Mouse (Mus musculus) hindbrain, embryonic 14.5 days (tissue): ENCODE results near the gene Engase. TPM values are rescaled to one million over a fixed set of nuclear protein-coding genes. Genes with fewer than 3 reads are reported as not detected.

ENCODE experiments used
- ATAC-seq: fragments of 200-750 bp; cut with Nextera tagmentation; 2 replicates; pipeline ENCODE4 v1.8.0; 2017; ENCODE audit warnings: moderate number of reproducible peaks, mild to moderate bottlenecking, moderate TSS enrichment, moderate library complexity; ENCODE audit not compliant: low FRiP score
- DNase-seq: peaks from one replicate; pipeline ENCODE4 v3.0.0-alpha.2; 2015; ENCODE audit warnings: low spot score
- H3K27ac ChIP-seq: fragments of 300-500 bp; sonication (generic); 2 replicates; pipeline ENCODE4 v1.5.1; 2014; ENCODE audit warnings: mild to moderate bottlenecking, moderate library complexity
- H3K27me3 ChIP-seq: fragments of 300-500 bp; sonication (generic); 2 replicates; pipeline ENCODE4 v1.6.1; 2014; ENCODE audit warnings: mild to moderate bottlenecking, low read length, mixed read lengths; ENCODE audit not compliant: control insufficient read depth, insufficient read depth
- H3K36me3 ChIP-seq: fragments of 300-500 bp; sonication (generic); replicated peaks from 2 replicates; pipeline ENCODE4 v1.6.1; 2014; ENCODE audit not compliant: control insufficient read depth, insufficient read depth
- H3K4me1 ChIP-seq: fragments of 300-500 bp; sonication (generic); replicated peaks from 2 replicates; pipeline ENCODE4 v1.6.1; 2014; ENCODE audit warnings: antibody characterized with exemption, low read length, mixed read lengths; ENCODE audit not compliant: control insufficient read depth, insufficient read depth
- H3K4me2 ChIP-seq: fragments of 300-500 bp; sonication (generic); replicated peaks from 2 replicates; pipeline ENCODE4 v1.6.1; 2014; ENCODE audit warnings: mild to moderate bottlenecking, moderate library complexity
- H3K4me3 ChIP-seq: fragments of 300-500 bp; sonication (generic); replicated peaks from 2 replicates; pipeline ENCODE4 v1.5.1; 2014; ENCODE audit warnings: mild to moderate bottlenecking, low read length
- H3K9ac ChIP-seq: fragments of 300-500 bp; sonication (generic); 2 replicates; pipeline ENCODE4 v1.6.1; 2014
- H3K9me3 ChIP-seq: fragments of 300-500 bp; sonication (generic); 2 replicates; pipeline ENCODE4 v1.6.1; 2016; ENCODE audit warnings: low read length; ENCODE audit not compliant: control insufficient read depth
- WGBS: fragments of 180-500 bp; shearing (Covaris S2); extraction: QIAGEN DNeasy Blood & Tissue Kit; methylation state at CpG from one replicate; pipeline ENCODE4 v1.1.7; 2014; 5-methylcytosine and 5-hydroxymethylcytosine counted together
- polyA plus RNA-seq: library from polyadenylated mRNA; unstranded; fragments of >200 nt; fragmentation: Nextera tagmentation; extraction: Ambion mirVana; gene quantifications from 2 replicates; pipeline ENCODE4 v1.2.1, GENCODE M21; 2014

Gene Engase
- polyA plus RNA-seq, 1 experiment from 2014 or later: 5.0 TPM

DNA sequence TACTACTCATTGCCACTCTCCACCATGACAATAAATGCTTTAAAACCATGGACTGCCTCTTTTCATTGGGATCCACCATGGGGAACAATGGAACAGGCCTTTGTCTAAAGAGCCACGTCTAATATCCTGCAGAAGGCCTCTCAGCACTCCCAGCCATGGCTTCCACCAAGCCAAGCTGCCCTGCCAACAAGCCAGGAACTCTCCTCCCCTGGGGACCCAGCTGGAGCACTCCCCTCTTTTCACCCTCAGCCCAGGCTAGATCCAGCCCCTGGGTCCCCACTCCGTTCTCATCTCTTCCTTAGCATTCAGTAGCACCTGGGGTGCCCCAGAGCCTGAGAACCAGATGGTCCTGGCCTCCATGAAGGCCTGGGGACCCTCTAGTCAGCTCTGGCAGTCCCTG, 23.7 kb upstream of the Engase start:
- Histone ChIP-seq H3K36me3 (no peaks in the 10 kb centered on the region; the same call in 1 of the 2 replicates), H3K4me2 (no peak overlapping the region), H3K27ac (no peak overlapping the region), H3K9ac (no peak overlapping the region), H3K4me3 (no peak overlapping the region), H3K27me3 (no peaks in the 10 kb centered on the region), H3K9me3 (no peaks in the 10 kb centered on the region), H3K4me1 (no peaks in the 10 kb centered on the region)
- DNase-seq (no peak), ATAC-seq (no peak)
- WGBS: 58% methylated on average over 2 of the region's 2 CpGs

DNA sequence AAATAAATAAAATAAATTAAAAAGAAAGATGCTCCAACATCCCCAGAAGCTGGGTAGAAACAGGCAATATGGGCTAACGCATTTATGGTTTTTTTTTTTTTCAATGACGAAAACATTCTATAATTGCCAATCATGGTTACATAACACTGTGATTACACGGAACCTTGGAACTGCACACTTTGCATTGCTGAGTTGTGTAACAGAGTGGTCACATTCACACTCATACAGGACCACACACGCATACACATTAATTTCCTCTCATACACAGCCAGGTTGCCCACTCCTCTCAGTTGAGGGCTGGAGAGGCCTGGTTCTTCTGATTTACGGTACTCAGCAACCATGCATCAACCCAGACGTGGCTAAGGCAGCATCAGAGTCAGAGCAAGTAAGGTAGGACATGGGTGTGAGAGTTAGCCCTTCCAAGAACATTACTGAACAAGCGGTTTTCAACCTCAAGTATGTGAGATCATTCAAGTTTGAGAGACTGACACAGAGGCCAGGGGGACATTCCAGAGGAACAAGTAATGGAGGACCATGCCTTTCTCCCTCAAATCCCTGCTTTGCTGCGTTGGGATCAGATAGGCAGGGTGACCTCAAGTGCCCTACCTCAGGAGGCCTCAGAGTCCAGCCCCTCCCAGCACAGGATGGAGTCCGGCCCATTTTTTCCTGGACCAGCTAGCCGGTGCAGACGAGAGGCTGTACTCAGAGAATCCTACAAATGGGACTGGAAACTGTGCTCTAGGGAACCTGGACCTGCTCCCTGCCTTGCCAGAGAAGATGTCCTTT, 22.6 kb upstream of the Engase start:
- no peaks in the 10 kb centered on the region for H3K27me3 ChIP-seq
- no peak overlapping the region for H3K9ac ChIP-seq
- H3K9me3 ChIP-seq: no peaks in the 10 kb centered on the region
- ATAC-seq (no peak), DNase-seq (no peak)
- H3K36me3 ChIP-seq: no peaks in the 10 kb centered on the region; the same call in 1 of the 2 replicates
- no peak overlapping the region for H3K27ac ChIP-seq
- H3K4me2 ChIP-seq: no peak overlapping the region
- H3K4me1 ChIP-seq: no peaks in the 10 kb centered on the region
- no peak overlapping the region for H3K4me3 ChIP-seq
- WGBS: 72% methylated on average over 11 of the region's 11 CpGs

DNA sequence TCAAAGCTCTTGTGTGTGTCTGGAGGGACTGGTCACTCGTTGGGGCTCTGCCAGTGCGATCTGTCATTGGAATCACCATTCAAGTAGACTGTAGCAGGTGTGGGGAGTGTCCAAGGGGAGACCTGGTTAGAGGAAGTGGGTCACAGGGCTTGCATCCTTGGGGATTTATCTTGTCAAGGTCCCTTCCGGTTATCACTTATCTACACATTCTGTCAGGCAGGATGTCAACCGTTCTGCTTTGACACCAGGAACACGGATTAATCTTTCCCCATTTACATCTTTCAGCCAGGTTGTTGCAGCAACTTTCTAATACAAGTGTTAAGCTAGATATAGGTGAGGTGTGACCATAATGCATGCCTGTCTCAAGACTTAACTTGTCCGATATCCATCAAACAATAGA, 20.8 kb upstream of the Engase start:
- H3K27me3 ChIP-seq: no peaks in the 10 kb centered on the region
- ATAC-seq (no peak), DNase-seq (no peak)
- 0 out of 2 replicates have a peak, but pooled peaks cover 4% of the 10 kb centered on the region for H3K9me3 ChIP-seq
- no peaks in the 10 kb centered on the region; the same call in 1 of the 2 replicates for H3K36me3 ChIP-seq
- H3K9ac ChIP-seq: no peak overlapping the region
- H3K4me1 ChIP-seq: no peaks in the 10 kb centered on the region
- H3K27ac ChIP-seq: no peak overlapping the region
- WGBS: 84% methylated on average over 6 of the region's 6 CpGs
- H3K4me2 ChIP-seq: no peak overlapping the region
- no peak overlapping the region for H3K4me3 ChIP-seq

DNA sequence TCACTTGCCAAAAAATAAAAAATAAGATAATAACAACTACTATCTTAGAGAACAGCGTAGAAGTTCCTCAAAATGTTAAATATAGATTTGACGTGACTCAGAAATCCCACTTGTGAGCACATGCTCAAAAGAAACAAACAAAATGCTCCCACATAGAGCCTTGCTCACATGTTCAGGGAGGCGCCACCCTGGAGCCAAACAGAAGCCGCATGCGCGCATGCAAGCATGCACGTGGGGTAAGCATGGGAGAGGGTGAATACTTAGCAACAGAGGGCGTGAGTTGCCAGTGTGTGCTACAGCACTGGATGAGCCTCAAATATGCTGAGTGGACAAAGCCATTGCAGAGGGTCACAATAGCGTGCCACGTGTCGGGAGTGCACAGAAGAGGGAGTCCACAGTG, 19.7 kb upstream of the Engase start:
- WGBS: 70% methylated on average over 11 of the region's 11 CpGs

DNA sequence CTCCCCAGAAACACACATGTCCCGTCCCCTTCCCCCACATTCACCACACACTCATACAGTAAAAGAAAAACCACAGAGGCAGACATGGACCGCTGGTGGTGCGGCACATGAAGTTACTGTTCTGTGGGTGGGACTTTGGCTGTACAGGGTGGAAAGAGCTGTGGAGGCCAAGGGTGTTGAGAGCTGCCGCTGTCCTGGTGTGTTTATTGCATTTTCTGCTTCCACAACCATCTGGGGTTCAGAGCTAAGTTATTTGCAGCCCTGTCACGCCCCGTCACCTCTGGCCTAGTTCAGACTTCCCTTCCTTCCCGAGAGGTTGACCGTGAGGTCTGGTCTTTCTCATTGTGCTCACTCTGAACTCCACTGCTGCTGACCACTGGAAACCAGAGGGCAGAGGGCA, 17.6 kb upstream of the Engase start:
- Histone ChIP-seq H3K27ac (peak overlapping the region; percentile 26; the same call in 1 of the 2 replicates), H3K4me3 (no peak overlapping the region), H3K9ac (no peak overlapping the region), H3K4me2 (no peak overlapping the region), H3K27me3 (no peaks in the 10 kb centered on the region), H3K36me3 (no peaks in the 10 kb centered on the region), H3K9me3 (0 out of 2 replicates have a peak, but pooled peaks cover 4% of the 10 kb centered on the region), H3K4me1 (no peaks in the 10 kb centered on the region)
- ATAC-seq (no peak), DNase-seq (no peak)
- WGBS: 58% methylated on average over 8 of the region's 8 CpGs

More for the DNA sequence above, 19.7 kb upstream of the Engase start:
- ATAC-seq (no peak), DNase-seq (no peak)
- Histone ChIP-seq H3K9ac (no peak overlapping the region), H3K4me2 (no peak overlapping the region), H3K27me3 (no peaks in the 10 kb centered on the region), H3K27ac (no peak overlapping the region), H3K36me3 (no peaks in the 10 kb centered on the region), H3K4me1 (no peaks in the 10 kb centered on the region), H3K9me3 (0 out of 2 replicates have a peak, but pooled peaks cover 4% of the 10 kb centered on the region), H3K4me3 (no peak overlapping the region)

DNA sequence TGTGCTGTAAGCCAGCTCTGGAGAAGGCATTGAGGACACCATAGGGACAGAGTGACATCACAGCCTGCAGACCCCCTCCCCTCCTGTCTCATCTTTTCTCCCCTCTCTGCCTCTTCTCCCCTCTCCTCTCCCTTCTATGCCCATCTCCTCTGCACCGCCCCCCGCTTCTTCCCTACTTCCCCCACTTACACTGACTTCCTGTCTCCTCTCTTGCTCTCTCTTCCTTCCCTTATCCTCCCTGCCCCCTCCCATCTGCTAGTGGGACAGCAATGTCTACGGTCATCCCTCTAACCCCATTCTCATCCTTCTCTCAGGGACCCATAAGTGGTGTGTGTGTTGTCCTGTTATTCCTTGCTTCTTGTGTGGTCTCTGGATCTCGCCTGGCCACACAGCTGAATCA, 17.1 kb upstream of the Engase start:
- no peak overlapping the region for H3K9ac ChIP-seq
- no peak overlapping the region for H3K4me2 ChIP-seq
- ATAC-seq: no peak
- no peak overlapping the region for H3K4me3 ChIP-seq
- H3K36me3 ChIP-seq: no peaks in the 10 kb centered on the region
- 74% methylated on average over 4 of the region's 4 CpGs for WGBS
- 0 out of 2 replicates have a peak, but pooled peaks cover 4% of the 10 kb centered on the region for H3K9me3 ChIP-seq
- no peaks in the 10 kb centered on the region for H3K27me3 ChIP-seq
- no peak for DNase-seq
- H3K4me1 ChIP-seq: no peaks in the 10 kb centered on the region
- H3K27ac ChIP-seq: no peak overlapping the region

DNA sequence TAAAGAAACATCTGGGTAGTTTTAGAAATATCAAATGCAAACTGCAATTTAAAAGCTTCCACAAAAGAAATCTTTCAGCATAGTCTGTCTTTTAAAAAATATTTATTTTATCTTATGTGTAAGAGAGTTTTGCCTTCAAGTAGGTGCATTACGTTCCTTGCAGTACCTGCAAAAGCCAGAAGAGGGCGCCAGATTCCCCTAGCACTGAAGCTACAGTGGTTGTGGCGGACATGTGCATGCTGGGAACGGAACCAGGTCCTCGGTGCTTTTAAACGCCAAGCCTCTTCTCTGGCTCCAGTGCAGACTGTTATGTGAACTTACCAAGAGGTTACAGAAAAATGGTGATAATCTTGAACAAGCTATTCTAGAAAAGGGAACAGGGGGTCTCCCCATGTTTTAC, 16.3 kb upstream of the Engase start:
- H3K9me3 ChIP-seq: 0 out of 2 replicates have a peak, but pooled peaks cover 4% of the 10 kb centered on the region
- no peak overlapping the region for H3K4me2 ChIP-seq
- no peak overlapping the region for H3K27ac ChIP-seq
- H3K27me3 ChIP-seq: no peaks in the 10 kb centered on the region
- no peak overlapping the region for H3K9ac ChIP-seq
- WGBS: 59% methylated on average over 6 of the region's 6 CpGs
- DNase-seq (no peak), ATAC-seq (no peak)
- no peaks in the 10 kb centered on the region for H3K4me1 ChIP-seq
- H3K36me3 ChIP-seq: no peaks in the 10 kb centered on the region
- H3K4me3 ChIP-seq: no peak overlapping the region

DNA sequence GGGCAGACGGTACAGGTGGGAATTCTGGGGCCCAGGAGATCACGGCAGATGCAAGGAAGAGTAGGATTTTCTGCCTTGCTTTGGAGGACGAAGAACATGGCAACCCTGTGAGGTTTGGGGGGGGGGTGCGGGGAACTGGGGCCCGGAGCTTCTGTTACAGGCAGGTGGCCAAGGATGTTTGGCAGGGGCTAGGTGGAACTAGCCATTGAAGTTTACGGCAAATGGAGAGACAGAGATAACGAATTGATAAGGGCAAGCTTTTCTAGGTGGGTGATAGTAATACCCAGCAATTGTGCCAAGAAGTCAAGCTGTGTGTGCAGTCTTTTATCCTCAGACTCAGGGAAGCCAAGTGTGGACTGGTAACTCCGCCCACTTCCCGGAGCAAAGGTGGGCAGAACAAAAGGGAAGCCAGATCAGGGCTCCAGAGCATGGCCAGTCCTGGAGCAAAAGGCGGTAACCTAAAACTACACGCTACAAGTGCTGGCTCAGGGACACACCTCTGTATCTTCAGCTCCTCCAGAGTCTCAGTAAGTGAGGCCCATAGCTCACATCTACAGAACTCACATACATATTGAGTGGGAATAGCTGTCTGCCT, 9.1 kb upstream of the Engase start:
- no peak overlapping the region for H3K4me2 ChIP-seq
- DNase-seq (no peak), ATAC-seq (no peak)
- no peak overlapping the region for H3K27ac ChIP-seq
- no peaks in the 10 kb centered on the region for H3K27me3 ChIP-seq
- WGBS: 58% methylated on average over 11 of the region's 11 CpGs
- H3K4me1 ChIP-seq: no peaks in the 10 kb centered on the region
- no peaks in the 10 kb centered on the region for H3K9me3 ChIP-seq
- no peaks in the 10 kb centered on the region for H3K36me3 ChIP-seq
- no peak overlapping the region for H3K4me3 ChIP-seq
- no peak overlapping the region for H3K9ac ChIP-seq

DNA sequence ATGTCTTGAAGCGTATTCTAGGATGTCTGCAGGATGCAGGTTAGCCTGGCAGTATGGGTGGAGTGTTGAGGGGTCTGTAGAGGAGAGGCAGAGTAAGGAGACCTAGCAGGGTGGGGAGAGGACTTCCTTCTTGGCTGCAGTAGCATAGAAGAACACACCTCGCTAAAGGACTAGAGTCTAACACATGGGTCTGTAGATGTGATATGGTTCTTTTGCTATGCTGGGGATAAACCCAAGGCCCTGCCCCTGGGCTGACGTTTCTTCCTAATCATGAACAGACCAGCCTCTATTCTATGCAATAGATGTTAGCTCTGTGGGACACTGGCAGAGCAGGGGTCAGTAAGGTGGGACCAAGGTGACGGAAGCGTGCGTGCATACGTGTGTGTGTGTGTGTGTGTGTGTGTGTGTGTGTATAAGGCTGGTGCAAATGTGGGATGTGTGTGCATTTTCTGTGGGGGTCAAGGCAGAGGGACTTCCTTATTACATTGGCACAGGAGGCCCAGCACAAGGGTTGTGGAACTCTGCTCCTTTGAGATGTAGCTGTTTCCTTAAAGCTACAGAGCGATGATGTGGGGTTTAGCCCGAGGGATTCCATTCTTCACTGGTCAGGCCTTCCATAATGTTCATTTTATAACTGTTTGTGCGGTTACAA, 7.0 kb upstream of the Engase start:
- Histone ChIP-seq H3K27ac (peak overlapping the region; percentile 29), H3K9me3 (no peaks in the 10 kb centered on the region), H3K4me1 (no peaks in the 10 kb centered on the region), H3K36me3 (no peaks in the 10 kb centered on the region), H3K4me2 (no peak overlapping the region), H3K27me3 (no peaks in the 10 kb centered on the region), H3K4me3 (no peak overlapping the region), H3K9ac (no peak overlapping the region)
- DNase-seq: no peak
- no peak for ATAC-seq
- WGBS: 75% methylated on average over 10 of the region's 10 CpGs
